Mouse (Mus musculus): ENCODE data around the gene Rasgef1c. TPM values are rescaled to one million over a fixed set of nuclear protein-coding genes. Genes with fewer than 3 reads are reported as not detected.

Gene Rasgef1c
- total and polyA plus RNA-seq, 3 experiments: 0.12 to 0.15 TPM; not detected in 1

- Histone ChIP-seq H3K4me1 (ENCODE audit: control insufficient read depth in 1 of 2, insufficient read depth in 2 of 2, low read length in 2 of 2) (peaks cover 16 to 27% of the 10 kb centered on the region in 2 experiments), H3K9ac (ENCODE audit: control insufficient read depth, low read depth, low read length, poor library complexity, severe bottlenecking) (no peak overlapping the region), H3K79me2 (ENCODE audit: control insufficient read depth, insufficient read depth, low read length, poor library complexity) (peaks cover 17% of the 10 kb centered on the region), H3K27ac (ENCODE audit: control insufficient read depth, low read depth, low read length) (no peak overlapping the region), H3K36me3 (ENCODE audit: control insufficient read depth in 1 of 2, insufficient read depth in 2 of 2, low read length in 2 of 2) (peaks cover 0 to 30% of the 10 kb centered on the region in 2 experiments; a peak in 3 of 4 replicates), H3K9me3 (replicated peaks; ENCODE audit: insufficient read depth, low read length) (no peaks in the 10 kb centered on the region), H3K27me3 (ENCODE audit: control insufficient read depth in 1 of 2, insufficient read depth in 2 of 2, low read length in 2 of 2) (no peaks in the 10 kb centered on the region), H3K4me3 (ENCODE audit: control insufficient read depth in 1 of 2, insufficient read depth in 1 of 2, low read depth in 2 of 2, low read length in 2 of 2) (no peak overlapping the region)
- TF ChIP-seq TCF12 (IDR thresholded peaks at IDR 0.05; ENCODE audit: low read depth, low read length) (no peak), USF2 (IDR thresholded peaks at IDR 0.05; ENCODE audit: borderline replicate concordance in 1 of 2, insufficient read depth in 1 of 2, low read depth in 1 of 2, low read length in 2 of 2) (no peak)
- no peak for DNase-seq (ENCODE audit: low read depth, low spot score)
These were observed 120.5 kb downstream of the Rasgef1c start for GRCm38 (mm10) chr11:50022085-50022484.

GRCm38 (mm10) chr11:50024445-50024832 lies 122.8 kb downstream of the Rasgef1c start:
- Histone ChIP-seq H3K27ac (ENCODE audit: control insufficient read depth, low read depth, low read length) (no peak overlapping the region), H3K9ac (ENCODE audit: control insufficient read depth, low read depth, low read length, poor library complexity, severe bottlenecking) (peak overlapping the region; percentile 82), H3K36me3 (ENCODE audit: control insufficient read depth in 1 of 2, insufficient read depth in 2 of 2, low read length in 2 of 2) (peaks cover 0 to 40% of the 10 kb centered on the region in 2 experiments; a peak in 3 of 4 replicates), H3K27me3 (ENCODE audit: control insufficient read depth in 1 of 2, insufficient read depth in 2 of 2, low read length in 2 of 2) (no peaks in the 10 kb centered on the region), H3K9me3 (replicated peaks; ENCODE audit: insufficient read depth, low read length) (no peaks in the 10 kb centered on the region), H3K79me2 (ENCODE audit: control insufficient read depth, insufficient read depth, low read length, poor library complexity) (peaks cover 29% of the 10 kb centered on the region), H3K4me1 (ENCODE audit: control insufficient read depth in 1 of 2, insufficient read depth in 2 of 2, low read length in 2 of 2) (peaks cover 18% of the 10 kb centered on the region in 2 experiments), H3K4me3 (ENCODE audit: control insufficient read depth in 1 of 2, insufficient read depth in 1 of 2, low read depth in 2 of 2, low read length in 2 of 2) (peak overlapping the region in 1 of 2 experiments; percentile 88; a peak in 2 of 4 replicates)
- DNase-seq (ENCODE audit: low read depth, low spot score): no peak
- TF ChIP-seq POLR2A (IDR thresholded peaks at IDR 0.05; ENCODE audit: control insufficient read depth in 1 of 2, insufficient read depth in 1 of 2, low read depth in 1 of 2, low read length in 2 of 2, poor library complexity in 1 of 2) (0 out of 4 replicates have a peak, but pooled peaks of 1 of the 2 experiments have one; percentile 30), MYB (IDR thresholded peaks at IDR 0.05; ENCODE audit: low read depth, low read length) (no peak)

GRCm38 (mm10) chr11:50024833-50025720 lies 123.4 kb downstream of the Rasgef1c start, which contains the start of gene Rnf130:
Rnf130 (plus strand) TSS chr11:50025346.
- peaks cover 18% of the 10 kb centered on the region in 2 experiments for H3K4me1 ChIP-seq (ENCODE audit: control insufficient read depth in 1 of 2, insufficient read depth in 2 of 2, low read length in 2 of 2)
- H3K9ac ChIP-seq (ENCODE audit: control insufficient read depth, low read depth, low read length, poor library complexity, severe bottlenecking): peak within 1 kb of the TSS; percentile 94
- H3K27ac ChIP-seq (ENCODE audit: control insufficient read depth, low read depth, low read length): peak within 1 kb of the TSS; percentile 69
- DNase-seq (ENCODE audit: low read depth, low spot score): peak; percentile 96
- peaks cover 0 to 41% of the 10 kb centered on the region in 2 experiments; a peak in 3 of 4 replicates for H3K36me3 ChIP-seq (ENCODE audit: control insufficient read depth in 1 of 2, insufficient read depth in 2 of 2, low read length in 2 of 2)
- H3K27me3 ChIP-seq (ENCODE audit: control insufficient read depth in 1 of 2, insufficient read depth in 2 of 2, low read length in 2 of 2): no peaks in the 10 kb centered on the region
- H3K9me3 ChIP-seq (replicated peaks; ENCODE audit: insufficient read depth, low read length): no peaks in the 10 kb centered on the region
- H3K4me3 ChIP-seq (ENCODE audit: control insufficient read depth in 1 of 2, insufficient read depth in 1 of 2, low read depth in 2 of 2, low read length in 2 of 2): peak within 1 kb of the TSS; percentile 87 to 99
- peaks cover 32% of the 10 kb centered on the region for H3K79me2 ChIP-seq (ENCODE audit: control insufficient read depth, insufficient read depth, low read length, poor library complexity)
- TF ChIP-seq SMC3 (IDR thresholded peaks at IDR 0.05; ENCODE audit: low read depth, low read length): no peak
- TF ChIP-seq POLR2AphosphoS2 (IDR thresholded peaks at IDR 0.05; ENCODE audit: low read length): peak; percentile 74; the same call in 1 of the 2 replicates
- TF ChIP-seq ELF1 (IDR thresholded peaks at IDR 0.05; ENCODE audit: low read depth, low read length): no peak
- peak; percentile 50 for TF ChIP-seq MXI1 (IDR thresholded peaks at IDR 0.05; ENCODE audit: low read depth, low read length)
- TF ChIP-seq TBP (IDR thresholded peaks at IDR 0.05; ENCODE audit: low read depth, low read length): no peak
- TF ChIP-seq TAL1 (IDR thresholded peaks at IDR 0.05; ENCODE audit: low read length): no peak
- no peak for TF ChIP-seq MYB (IDR thresholded peaks at IDR 0.05; ENCODE audit: low read depth, low read length)
- no peak for TF ChIP-seq ZC3H11A (IDR thresholded peaks at IDR 0.05; ENCODE audit: low read depth, low read length)
- TF ChIP-seq ZKSCAN1 (IDR thresholded peaks at IDR 0.05; ENCODE audit: low read depth, low read length): no peak
- no peak for TF ChIP-seq USF2 (IDR thresholded peaks at IDR 0.05; ENCODE audit: borderline replicate concordance in 1 of 2, insufficient read depth in 1 of 2, low read depth in 1 of 2, low read length in 2 of 2)
- peak; percentile 100 for TF ChIP-seq MAX (IDR thresholded peaks at IDR 0.05; ENCODE audit: low read length)
- peak; percentile 74 for TF ChIP-seq NELFE (IDR thresholded peaks at IDR 0.05; ENCODE audit: low read depth, low read length)
- peak; percentile 81; the same call in 1 of the 2 replicates for TF ChIP-seq E2F4 (IDR thresholded peaks at IDR 0.05; ENCODE audit: borderline replicate concordance, low read depth, low read length)
- TF ChIP-seq MEF2A (IDR thresholded peaks at IDR 0.05; ENCODE audit: extremely low read depth, insufficient replicate concordance, low read depth, low read length, poor library complexity, severe bottlenecking): no peak
- TF ChIP-seq KAT2A (conservative IDR thresholded peaks at IDR 0.05; ENCODE audit: low read depth, low read length): no peak; the same call in 1 of the 2 replicates
- no peak for TF ChIP-seq GABPA (IDR thresholded peaks at IDR 0.05; ENCODE audit: low read depth, low read length)
- TF ChIP-seq POLR2AphosphoS5 (IDR thresholded peaks at IDR 0.05; ENCODE audit: borderline replicate concordance, low read depth, low read length): no peak
- peak; percentile 35; the same call in 1 of the 2 replicates for TF ChIP-seq ETS1 (IDR thresholded peaks at IDR 0.05; ENCODE audit: low read depth, low read length)
- TF ChIP-seq NRF1 (IDR thresholded peaks at IDR 0.05; ENCODE audit: insufficient read depth, low read depth, low read length, poor library complexity, severe bottlenecking): peak; percentile 97
- TF ChIP-seq CHD1 (IDR thresholded peaks at IDR 0.05; ENCODE audit: low read depth, low read length): no peak

Data from MEL (cell line).